Mouse (Mus musculus) lung, postnatal 10 days (tissue): ENCODE measurements around the gene Hoxa11.

Source experiments
- DNase-seq: peaks from one replicate; pipeline ENCODE4 v3.0.0; 2021

Gene Hoxa11

DNA sequence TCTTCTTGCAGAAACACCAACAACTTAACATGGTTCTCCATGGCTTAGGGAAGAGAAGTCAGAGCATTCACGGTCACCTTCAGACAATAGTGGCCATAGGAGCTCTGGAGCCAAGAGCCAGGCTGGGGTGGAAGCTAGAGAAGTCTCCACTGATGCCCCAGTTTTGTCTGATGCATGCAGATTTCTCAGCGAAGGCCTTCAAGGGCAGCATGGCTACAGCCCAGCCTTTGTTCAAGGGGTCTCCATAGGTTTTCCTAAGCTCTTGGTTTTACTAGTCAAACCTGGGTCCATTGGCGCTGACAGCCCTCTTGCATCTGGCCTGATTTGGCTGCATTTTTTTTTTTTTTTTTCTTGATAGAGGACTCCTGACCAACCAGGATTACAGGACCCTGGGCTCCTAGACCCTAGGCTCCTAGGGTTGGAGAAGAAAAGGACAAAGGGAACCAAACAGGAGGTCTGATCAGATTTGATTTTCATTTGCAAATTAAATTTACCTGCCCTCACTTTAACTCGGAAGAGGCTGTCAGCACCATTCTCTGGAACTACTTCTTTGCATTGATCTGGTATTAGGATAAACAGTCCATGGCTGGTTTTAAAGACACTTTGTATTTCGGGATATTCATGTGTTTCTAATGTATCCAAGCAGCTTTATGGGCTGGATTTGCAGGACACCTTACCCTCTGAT is 18.6 kb upstream of the Hoxa11 start:
- no peak for DNase-seq

DNA sequence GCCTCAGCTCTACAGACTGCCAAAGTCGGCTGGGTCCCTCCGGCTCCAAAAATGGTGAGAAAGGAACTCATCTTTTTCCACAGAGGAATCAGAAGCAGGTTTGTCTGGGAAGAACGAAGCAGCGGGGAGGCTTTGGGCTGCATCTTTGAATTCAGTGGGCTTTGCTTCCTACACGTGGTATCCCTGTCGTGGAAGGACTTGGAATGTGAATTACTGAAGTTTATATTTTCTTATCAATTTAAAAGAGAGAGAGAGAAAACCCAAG is 17.6 kb upstream of the Hoxa11 start:
- DNase-seq = no peak

DNA sequence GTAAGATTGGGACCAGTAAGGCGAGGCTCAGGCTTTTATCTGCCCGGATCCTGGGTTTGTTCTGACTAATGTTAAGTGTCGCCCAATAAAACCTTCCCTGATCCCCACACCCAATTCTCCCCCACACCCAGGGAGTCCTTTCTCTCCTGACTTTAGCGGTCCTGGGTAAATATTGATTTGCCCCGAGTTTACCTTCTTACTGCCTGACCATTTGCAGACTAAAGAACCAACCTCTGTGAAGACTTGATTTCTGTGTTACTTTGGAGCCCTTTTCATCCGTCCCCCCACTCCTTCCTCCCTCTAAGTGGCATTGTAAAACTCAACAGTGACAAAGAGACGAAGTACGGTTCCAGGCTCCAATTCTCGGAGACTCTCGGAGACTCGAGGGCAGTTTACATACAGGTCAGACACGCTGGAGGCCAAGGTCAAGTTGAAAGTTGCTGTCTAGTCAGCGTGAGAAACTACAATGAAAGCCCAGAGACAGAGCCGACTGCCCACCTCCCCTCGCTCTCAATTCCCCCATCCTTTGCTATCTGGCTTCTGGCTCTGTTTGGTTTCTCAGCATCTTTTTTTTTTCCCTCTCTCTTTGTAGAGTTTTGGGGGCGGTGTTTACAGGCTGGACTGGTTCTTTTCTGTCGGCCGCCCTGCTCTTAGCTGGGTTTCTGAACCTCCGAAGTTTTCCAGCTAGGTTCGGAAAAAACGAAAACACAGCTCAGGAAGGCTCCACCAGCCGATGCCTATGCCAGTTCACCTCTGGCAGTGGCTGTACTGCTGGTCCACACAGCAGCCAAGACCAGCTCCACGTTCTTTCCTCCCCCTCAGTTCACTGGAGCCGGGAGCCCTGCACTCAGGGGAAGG is 17.1 kb upstream of the Hoxa11 start:
- DNase-seq = no peak

DNA sequence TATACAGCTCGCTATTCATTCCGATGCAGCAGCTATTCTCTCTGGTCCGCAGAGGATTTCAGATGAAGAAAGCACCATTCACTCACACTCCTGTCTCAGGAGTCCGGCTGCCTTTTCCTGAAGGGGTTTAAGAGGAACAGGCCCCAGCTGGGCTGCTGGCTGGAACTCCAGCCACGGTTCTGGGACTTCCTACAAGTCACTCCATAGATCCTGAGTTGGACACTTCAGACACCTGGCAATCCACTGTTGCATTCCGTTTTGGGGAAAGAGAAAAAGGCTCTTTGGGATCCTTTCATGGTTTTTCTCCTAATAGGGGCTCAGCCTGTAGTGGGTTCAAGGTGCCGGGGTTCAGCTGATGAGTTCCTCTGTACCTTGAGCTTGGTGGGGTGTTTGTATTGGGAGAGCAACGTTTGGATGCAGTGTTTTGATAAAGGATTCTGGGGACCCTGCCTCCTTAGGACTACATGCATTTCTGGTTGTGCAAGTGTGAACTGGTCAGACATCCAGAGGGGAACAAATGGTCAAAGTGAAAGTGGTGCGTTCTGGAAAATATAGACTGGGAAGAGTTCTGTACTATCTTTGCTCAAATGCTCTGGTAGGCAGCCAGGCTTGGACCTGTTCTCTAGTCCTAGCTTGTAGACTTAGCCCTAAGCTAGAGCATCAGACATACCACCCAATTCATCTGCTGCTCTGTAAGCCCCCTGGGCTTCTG is 16.3 kb upstream of the Hoxa11 start:
- DNase-seq = no peak

DNA sequence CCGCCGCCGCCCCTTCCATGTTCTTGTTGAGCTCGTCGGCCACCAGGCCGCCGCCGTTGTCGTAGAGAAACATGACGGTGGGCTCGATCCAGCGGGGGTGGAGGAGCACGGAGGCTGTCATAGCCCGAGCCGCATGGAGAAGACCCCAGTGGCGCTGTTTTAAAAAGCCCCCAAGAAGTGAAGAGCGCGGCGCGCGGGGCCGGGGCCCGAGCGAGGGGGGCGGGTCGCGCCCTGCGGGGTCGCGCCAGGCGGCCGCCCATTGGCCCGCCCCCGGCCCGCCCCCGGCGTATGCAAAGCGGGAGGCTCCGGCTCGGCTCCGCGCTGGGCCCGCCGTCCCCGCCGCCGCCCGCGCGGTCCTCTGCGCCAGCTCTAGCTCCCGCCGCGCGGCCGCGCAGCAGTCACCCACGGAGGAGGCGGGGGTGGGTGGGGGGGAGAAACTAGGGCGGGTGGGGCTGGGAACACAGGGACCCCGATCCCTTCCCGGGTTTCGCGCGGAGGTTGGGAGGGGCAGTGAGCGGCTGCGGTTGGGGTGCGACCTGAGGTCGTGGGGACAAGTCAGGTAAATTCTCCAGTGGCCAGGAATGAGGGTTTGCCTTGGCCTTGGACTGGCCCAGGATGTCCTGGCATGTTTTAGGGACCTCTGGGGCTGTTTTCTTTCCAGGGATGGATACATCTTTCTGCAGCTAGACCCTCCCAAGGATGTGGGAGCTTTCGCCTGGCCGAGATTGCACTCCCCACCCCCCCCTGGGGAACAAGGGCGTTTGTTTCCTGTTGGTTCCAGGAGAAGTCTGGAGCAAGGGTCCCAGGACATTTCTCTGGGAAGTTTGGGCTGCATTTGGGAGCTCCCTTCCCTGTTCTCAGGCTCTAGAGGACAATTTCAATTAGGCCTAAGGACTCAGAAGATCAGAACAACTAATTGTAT is 15.3 kb upstream of the Hoxa11 start, which contains the start of gene Hoxa13:
Gene Hoxa13 (minus strand): TSS at position 227 of the 922 bp plus-strand sequence.
- no peak for DNase-seq

DNA sequence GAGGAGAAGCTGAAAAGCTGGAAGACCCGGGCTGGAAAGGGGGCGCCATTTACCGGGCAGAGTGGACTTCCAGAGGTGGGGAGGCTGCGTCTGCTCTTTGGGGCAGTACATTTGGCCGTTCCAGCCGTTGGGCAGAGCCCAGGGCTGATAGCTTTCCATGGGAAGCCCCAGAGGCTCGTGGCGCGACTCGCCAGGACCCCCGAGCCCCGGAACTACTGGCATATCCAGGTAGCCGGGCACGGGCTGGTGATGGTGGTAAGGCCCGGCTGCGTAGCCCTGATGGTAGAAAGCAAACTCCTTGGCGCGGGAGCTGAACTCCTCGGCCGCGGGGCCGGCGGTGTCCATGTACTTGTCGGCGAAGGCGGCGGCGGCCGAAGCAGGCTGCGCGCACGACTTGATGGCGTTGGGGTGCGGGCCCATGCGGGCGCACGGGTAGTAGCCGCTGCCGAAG is 14.2 kb upstream of the Hoxa11 start:
- no peak for DNase-seq

DNA sequence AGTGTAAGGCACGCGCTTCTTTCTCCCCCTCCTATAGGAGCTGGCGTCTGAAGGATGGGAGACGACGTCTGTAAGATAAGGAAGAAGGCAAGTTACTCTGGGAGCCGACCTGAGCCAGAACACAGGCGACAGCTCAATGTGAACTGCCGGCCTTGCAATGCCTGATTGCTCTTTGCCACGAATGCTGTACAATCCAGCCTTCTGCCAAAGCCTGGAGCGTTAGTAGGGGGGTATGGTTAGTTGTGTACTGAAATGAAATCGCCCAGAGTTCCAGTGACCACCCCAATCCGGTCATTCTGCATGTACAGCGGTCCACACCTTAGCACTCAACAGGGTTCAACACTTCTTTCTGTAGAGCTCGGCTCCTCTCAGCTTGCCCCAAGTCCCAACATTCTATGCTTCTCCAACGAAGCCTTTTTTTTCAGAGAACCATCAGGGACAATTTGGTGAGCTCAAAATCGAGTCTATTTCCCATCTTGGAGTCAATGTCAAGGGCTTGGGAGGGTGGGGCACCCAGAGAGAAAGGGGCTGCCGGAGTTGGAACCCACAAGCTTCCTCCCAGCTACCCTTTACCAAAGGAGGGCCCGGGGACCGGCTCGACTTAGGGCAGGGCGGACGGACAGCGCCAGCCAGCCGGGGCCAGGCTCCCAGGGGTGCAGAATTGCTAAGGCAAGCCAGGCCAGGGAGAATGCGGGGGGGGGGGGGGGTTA is 13.6 kb upstream of the Hoxa11 start:
- no peak for DNase-seq

DNA sequence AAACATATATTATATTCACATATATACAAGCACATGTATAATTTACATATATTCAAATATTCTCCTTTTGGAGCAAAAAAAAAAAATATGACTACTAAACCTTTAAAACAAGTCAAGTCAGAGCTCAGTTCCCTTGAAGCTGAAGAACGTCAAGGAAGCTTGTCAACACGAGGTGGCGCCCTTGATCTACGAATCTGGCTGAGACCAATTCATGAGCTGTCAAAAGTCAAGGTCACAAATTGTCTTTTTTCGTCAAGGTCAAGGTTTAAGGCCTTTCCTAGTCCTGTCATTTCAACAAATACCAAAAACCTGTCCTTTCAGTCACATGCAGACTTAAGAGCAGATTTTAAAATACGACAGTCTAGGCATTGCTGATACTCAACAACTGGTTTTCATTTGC is 11.3 kb upstream of the Hoxa11 start:
- peak; percentile 88 for DNase-seq

DNA sequence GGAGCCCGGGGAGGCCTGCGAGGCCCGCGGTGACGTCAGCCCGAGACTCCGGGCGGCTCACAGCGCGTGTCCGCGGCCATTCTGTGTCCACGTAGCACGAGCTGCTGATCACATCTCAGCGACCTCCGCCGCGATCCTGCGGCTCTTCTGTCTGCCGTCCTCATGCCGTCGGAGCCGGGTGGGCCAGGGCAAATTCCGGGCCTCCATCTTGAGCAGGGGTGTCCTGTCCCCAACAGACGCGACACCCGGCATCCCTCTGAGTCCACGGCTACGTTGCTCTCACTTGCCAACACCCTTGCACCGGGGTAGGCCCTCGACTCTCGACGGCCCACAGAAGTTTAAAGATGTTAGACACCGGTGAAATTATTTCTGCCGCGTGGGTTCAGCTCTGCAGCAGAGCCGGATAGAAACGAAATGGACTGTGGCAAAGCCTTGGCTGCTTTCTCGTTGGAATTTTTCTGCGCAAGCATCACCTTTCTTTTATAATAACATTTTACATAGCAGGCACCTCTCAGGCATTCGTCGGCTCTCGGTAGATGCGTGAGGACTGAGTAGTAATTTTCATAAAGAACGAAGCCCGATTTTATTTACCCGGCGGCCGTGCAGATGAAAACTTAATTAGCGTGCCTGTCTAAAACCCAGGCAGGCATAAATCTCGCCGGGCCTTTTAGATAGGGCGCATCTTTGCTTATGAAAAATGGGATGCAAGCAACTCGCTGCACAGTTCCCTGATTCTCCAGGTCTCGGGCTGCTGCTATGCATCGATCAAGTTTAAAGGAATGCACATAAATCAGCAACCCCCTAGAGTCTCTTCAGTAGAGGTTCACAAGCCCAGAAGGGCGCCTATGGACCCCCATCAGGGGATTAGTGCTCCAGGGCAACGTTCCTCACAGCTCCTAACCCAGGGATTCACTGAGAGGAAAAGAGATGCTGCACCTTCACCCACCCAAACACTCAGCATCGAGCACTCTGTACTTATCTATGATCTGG is 8.2 kb upstream of the Hoxa11 start:
- no peak for DNase-seq

DNA sequence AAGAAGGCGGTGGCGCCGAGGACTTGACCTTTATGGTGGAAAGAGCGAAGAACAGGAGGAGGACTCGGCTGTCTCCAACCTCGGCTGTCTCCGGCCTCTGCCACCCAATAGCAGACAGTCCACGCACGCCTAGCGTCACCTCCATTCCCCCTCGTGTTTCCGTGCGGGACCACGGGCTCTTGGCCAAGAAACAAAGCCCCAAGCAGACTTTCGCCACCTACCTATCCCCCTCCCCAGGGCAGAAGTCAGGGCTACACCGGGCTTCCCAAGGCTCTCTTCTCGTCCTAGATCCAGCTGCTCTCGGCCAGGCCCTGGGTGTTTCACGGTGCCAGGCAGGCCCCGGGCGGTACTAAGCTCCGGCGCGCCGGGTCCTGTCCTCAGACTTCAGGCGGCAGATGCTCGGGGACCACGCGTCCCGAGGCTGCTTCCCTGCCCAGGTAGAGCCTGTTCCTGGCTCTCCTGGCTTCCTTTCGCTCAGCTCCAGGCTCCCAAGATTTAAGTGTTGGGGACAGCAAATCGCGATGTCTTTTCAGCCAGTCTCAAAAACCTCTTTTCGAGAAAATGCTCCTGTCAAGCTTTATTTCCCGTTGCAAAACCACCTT is 7.3 kb upstream of the Hoxa11 start:
- DNase-seq = no peak

DNA sequence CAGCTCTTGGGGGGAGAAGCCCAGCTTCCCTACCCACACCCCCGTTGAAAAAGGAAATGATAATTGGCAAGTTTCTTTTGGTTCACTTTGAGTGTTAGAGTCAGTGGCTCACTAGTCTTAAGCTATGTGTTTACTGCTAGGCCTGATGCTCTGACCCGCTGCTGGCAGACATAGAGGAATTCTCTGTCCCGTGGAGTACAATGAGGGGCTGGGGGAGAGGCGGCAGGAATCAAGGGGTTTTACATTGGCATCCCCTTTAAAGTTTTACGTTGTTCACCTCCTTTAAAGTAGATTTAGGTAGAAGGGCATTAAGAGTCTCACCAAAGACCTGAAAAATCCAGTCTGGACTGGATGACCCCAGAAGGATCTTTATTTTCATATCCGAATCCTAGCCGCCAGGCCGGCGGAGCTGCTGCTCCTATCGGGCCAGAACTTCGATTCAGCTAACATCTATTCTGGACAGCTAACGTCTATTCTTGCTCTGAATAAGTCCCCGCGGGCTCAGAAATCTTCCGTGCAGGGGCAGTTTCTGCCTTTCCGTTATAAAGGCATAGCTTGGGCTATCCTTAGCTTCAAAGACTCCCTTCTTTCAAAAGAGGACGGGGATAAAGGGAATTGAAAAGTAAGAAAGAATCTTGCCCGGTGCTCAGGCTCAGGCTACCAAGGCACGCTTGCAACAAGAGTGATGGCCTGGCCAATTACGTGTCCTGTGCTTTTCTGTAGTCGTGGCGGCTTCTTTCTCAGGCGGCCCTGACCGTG is 6.6 kb upstream of the Hoxa11 start:
- no peak for DNase-seq

DNA sequence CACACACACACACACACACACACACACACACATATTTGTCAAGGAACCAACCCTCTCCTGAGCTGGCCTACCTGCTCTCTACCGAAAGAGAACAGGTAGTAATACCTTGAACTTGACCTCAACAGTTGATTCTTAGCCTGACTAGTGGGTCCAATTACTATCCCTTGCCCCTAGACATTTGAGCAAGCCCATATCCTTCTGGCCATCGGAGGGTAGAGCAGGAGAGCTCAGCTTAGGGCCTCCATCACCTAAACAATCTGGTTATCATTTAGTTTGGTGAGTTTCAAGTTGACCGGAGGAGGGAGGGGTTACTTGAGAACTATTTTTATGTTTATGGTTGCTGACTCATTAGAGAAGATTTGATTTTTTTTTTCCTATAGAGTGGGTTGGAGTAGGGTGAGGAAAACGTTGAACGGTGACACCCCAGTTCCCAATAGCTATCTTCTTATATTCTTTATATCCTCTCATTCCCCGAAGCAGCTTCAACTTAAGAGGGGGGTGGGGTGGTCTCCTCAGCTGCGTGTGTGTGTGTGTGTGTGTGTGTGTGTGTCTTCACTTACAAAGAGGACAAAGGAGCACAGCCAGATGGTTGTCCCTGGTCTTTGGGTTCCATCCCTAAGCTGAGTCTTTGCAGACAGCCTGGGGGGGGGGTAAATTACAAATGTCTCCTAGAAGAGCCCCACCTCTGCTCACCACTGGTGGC is 5.7 kb upstream of the Hoxa11 start:
- no peak for DNase-seq

DNA sequence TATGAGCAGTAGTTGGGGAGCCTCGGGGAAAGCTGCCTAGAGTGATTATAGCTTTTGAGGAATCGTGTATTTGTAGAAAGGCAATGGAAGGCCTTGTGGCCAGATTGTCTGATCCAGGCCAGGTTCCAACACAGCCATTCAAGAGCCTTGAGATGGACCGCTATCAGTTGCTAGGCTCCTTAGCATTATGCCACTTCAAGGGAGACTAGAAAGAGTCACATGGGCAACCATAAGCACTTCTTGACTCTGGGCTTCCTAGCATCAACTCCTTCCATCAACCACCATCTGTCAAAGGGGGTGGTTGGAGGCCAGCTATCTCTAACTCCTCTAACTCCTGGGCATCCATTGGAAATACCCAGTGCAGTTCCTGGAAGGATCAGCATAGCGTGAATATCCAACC is 4.2 kb upstream of the Hoxa11 start:
- DNase-seq = no peak

DNA sequence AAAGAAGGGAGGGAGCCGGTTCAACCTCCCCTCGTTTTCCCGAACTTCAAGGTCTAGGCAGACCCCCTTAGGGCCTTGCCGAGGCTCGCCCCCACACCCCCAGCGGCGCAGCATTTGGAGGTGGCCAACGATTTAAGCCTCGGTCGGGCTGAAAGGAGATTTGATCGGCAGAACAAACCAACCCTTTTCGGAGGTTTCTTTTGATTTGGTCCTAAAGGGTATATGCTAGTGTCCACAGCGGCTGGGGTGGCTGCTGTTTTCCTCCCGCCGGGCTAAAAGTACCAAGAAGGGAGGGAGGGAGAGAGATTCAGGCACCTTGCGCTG is 3.8 kb upstream of the Hoxa11 start:
- DNase-seq = no peak

DNA sequence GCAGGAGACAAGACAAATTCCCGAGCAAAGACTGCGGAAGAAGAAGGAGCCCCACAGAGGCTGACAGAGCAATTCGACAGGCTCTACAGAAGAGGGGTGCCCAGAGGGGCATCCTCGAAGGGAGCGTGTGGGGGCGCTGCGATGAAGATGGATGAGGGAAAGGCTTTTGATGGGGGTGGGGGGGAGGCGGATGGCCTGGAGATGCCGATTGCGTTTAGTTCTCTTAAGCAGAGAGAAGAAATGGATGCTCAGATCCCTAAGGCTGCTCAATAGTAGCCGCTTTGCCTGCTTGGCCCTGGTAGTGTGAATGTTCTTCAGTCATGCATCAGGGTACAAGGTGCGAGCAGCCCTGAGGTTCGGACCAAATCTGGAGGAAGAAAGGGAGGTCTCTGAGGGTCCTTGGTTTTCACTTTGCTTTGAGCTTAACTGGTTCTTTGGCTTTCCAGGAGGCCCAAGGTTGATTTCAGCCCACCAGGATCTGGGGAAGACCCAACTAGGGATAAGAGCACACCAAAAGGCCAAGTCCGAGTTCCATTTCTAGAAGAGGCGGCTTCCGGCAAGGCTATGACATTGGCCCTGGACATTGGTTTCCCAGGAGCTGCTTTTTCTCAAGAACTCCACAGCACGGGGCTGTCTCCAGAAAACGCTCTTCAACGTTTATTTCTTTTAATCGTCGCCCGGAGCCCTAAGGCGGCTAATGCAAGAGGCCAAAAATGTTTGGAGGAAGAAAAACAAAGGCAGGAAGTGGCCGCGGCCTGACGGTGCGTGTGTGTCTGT is 3.2 kb upstream of the Hoxa11 start:
- DNase-seq = no peak

DNA sequence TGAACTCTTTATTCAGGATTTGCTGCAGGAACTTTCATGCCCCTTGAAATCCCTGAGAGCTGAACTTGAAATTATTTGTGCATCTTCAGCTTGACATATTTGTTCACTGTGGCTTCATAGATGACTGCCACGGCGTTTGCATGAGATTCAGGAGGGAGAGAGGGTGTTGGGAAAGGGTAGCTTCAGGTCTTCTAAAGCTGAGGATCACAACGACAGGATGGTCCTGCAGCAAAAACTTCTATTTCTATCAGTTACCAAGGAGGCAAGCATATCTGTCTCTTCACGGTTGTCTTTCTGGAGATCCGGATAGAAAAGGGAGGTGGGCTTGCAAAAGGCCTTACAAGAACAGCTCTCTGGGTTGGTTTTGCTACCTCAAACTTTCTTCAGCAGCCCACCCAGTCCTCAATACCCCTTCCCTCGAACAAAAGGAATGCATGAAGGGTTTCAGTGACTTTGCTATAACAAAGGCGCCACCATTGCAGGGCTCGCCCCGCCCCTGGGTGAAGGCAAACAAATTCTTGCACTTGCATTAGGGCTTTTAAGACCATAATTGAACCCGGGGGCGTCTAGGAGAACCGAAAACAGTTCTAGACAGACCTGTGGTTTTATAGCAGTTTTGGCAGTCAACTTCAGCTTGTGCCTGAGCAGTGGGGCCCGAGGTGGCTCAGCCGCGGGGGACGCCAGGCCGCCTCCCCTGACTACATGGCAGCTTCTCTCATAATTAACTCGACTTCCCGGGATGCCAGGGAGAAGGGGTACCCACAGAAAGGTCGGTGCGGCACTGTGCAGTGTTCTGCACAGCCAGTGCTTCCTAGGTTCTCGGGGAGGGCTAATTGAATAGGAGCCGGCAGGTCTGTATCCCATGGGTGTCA is 2.4 kb upstream of the Hoxa11 start:
- DNase-seq = no peak

DNA sequence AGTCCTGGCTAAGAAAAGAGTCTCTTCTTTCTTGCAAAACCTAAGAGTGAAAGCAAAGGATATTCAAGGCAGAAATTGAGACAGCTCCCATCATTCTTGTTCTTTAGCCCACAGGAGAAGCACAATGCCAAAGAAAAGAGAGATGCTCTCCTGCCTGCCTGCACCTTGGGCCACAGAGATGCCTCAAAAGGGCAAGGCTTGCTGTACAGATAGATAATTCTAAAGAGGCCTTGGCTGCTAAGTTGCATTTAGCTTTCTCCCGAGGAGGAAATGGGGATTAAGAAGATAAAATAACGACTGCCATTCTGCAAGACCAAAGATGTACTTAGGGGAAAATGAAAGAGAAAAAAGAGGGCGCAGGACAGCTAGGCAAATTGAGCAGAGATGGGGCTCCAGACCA is 1.3 kb upstream of the Hoxa11 start:
- DNase-seq = no peak
